14 mouse cellular contexts compared by ENCODE assay signal in genomic region chr1:125478588-125478987, GRCm38 (mm10).
"Had no signal": no experiment of that assay in that cellular context is flagged by ENCODE, and none has a peak within 500 bp of the region (broad histone marks: within the 10 kb centered on the region; RNA-seq: fewer than 3 reads in every experiment).

No protein-coding gene starts in this region.

- H3K4me3 ChIP-seq: limb, embryonic 12.5 days; liver, embryonic 13.5 days; lung, embryonic 15.5 days; myocyte; neural tube, embryonic 15.5 days had no signal

- H3K27me3 ChIP-seq: limb, embryonic 12.5 days; liver, embryonic 13.5 days; lung, embryonic 15.5 days; neural tube, embryonic 15.5 days had no signal

- H3K9me3 ChIP-seq: limb, embryonic 12.5 days; liver, embryonic 13.5 days; lung, embryonic 15.5 days; neural tube, embryonic 15.5 days had no signal

- H3K4me1 ChIP-seq: neural tube, embryonic 15.5 days had no signal

- H3K4me2 ChIP-seq: limb, embryonic 12.5 days; liver, embryonic 13.5 days; lung, embryonic 15.5 days; neural tube, embryonic 15.5 days had no signal

- H3K9ac ChIP-seq: limb, embryonic 12.5 days; liver, embryonic 13.5 days; liver, postnatal 0 days; lung, embryonic 15.5 days; neural tube, embryonic 15.5 days had no signal

- H3K27ac ChIP-seq: limb, embryonic 12.5 days; liver, embryonic 13.5 days; lung, embryonic 15.5 days; macrophage; neural tube, embryonic 15.5 days; stomach, postnatal 0 days had no signal

- ATAC-seq: liver, postnatal 0 days had no signal

- DNase-seq: kidney, postnatal 25 days; layer of hippocampus, adult 9-11 months; liver; liver, embryonic 13.5 days; liver, postnatal 0 days; lung, postnatal 14 days; midbrain, embryonic 14.5 days; thymus, postnatal 14 days had no signal

- H3K36me3 ChIP-seq: limb, embryonic 12.5 days; liver, embryonic 13.5 days; lung, embryonic 15.5 days; neural tube, embryonic 15.5 days had no signal
